Mouse (Mus musculus): Measurements from ENCODE around the gene Rpp14. TPM values are rescaled to one million over a fixed set of nuclear protein-coding genes. Genes with fewer than 3 reads are reported as not detected.
"Not testable (repeated sequence)": the region's sequence is repeated elsewhere in the genome, so short reads cannot be mapped to it uniquely, and the experiment has no call there.

Rpp14 gene
- polyA plus RNA-seq, 1 experiment from 2014 or later = 47.7 TPM

DNA sequence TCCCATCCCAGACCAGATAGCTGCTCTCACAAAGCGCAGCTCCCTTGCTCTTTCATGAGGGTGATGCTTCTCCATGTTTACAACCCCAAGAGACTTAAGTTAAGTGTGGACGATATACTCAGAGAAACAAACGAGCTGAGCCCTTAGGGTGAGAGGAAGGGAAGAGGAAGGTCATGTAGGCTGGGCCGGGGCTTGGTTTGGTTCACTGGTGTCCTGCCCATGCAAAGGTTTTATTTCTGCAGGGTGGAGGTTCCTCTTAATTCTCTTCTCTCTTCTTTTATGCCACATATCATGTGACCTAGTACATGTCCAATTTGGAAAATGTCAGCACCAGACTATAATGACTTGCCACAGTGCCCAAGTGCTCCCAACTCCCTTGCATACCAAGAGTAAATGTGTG lies 35.6 kb downstream of the Rpp14 start:
- 73% methylated on average over 4 of the region's 4 CpGs for WGBS
- no peaks in the 10 kb centered on the region for H3K27me3 ChIP-seq (ENCODE audit: control insufficient read depth, insufficient read depth, low read length)
- no peak overlapping the region for H3K4me3 ChIP-seq (ENCODE audit: low read length)
- H3K36me3 ChIP-seq (ENCODE audit: control insufficient read depth, insufficient read depth) = peaks cover 3% of the 10 kb centered on the region; the same call in 1 of the 2 replicates
- H3K4me2 ChIP-seq (ENCODE audit: low read depth, low read length) = no peak overlapping the region
- no peak for ATAC-seq (replicated peaks; ENCODE audit: extremely low read depth, insufficient read depth, low FRiP score)
- peaks cover 8% of the 10 kb centered on the region; the same call in 1 of the 2 replicates for H3K4me1 ChIP-seq (ENCODE audit: control insufficient read depth, insufficient read depth, low read length)
- H3K9me3 ChIP-seq (replicated peaks; ENCODE audit: control insufficient read depth, low read length) = no peaks in the 10 kb centered on the region
- H3K9ac ChIP-seq (ENCODE audit: low read length) = no peak overlapping the region
- H3K27ac ChIP-seq (ENCODE audit: low read length) = no peak overlapping the region

DNA sequence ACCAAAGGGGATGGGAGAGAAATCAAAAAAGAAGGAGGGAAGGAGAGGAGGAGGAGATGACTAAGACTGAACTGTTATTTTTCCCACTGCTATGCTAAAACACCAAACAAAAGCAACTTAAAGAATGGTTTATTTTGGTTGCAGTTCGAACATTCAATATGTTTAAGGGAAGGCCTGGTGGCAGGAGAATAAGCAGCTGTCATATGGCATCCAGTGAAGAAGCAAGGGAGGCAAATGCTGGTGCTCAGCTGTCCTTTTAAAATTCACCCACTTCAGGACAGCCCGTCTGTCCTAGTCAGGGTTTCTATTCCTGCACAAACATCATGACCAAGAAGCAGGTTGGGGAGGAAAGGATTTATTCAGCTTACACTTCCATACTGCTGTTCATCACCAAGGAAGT lies 37.2 kb downstream of the Rpp14 start:
- H3K4me3 ChIP-seq (ENCODE audit: low read length) = no peak overlapping the region
- no peaks in the 10 kb centered on the region for H3K27me3 ChIP-seq (ENCODE audit: control insufficient read depth, insufficient read depth, low read length)
- no peak for ATAC-seq (replicated peaks; ENCODE audit: extremely low read depth, insufficient read depth, low FRiP score)
- no peak overlapping the region for H3K9ac ChIP-seq (ENCODE audit: low read length)
- WGBS = 86% methylated on average over 2 of the region's 2 CpGs
- H3K4me2 ChIP-seq (ENCODE audit: low read depth, low read length) = no peak overlapping the region
- H3K36me3 ChIP-seq (ENCODE audit: control insufficient read depth, insufficient read depth) = peaks cover 9% of the 10 kb centered on the region; the same call in 1 of the 2 replicates
- no peak overlapping the region for H3K27ac ChIP-seq (ENCODE audit: low read length)
- H3K9me3 ChIP-seq (replicated peaks; ENCODE audit: control insufficient read depth, low read length) = no peaks in the 10 kb centered on the region
- H3K4me1 ChIP-seq (ENCODE audit: control insufficient read depth, insufficient read depth, low read length) = no peaks in the 10 kb centered on the region

DNA sequence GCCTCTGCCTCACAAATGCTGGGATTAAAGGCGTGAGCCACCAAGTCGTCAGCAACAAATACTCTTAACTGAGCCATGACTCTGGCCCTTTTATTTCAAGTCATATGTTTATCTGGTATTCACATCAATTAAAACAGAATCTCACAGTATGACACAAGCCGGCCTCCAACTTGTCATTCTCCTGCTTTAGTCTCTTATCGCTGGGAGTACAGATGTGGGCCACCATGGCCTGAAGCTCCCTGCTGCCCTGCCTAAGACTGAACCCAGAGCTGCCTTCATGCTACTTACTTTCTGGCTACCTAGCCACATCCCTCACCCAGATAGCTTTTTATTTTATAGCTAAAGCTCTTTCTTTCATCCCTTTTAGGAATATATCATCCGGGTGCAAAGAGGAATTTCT lies 39.3 kb downstream of the Rpp14 start:
- Histone ChIP-seq H3K4me3 (ENCODE audit: low read length) (no peak overlapping the region), H3K4me1 (ENCODE audit: control insufficient read depth, insufficient read depth, low read length) (peaks cover 4% of the 10 kb centered on the region; the same call in 1 of the 2 replicates), H3K9ac (ENCODE audit: low read length) (no peak overlapping the region), H3K4me2 (ENCODE audit: low read depth, low read length) (no peak overlapping the region), H3K27ac (ENCODE audit: low read length) (no peak overlapping the region), H3K27me3 (ENCODE audit: control insufficient read depth, insufficient read depth, low read length) (no peaks in the 10 kb centered on the region), H3K36me3 (ENCODE audit: control insufficient read depth, insufficient read depth) (peaks cover 20% of the 10 kb centered on the region), H3K9me3 (replicated peaks; ENCODE audit: control insufficient read depth, low read length) (no peaks in the 10 kb centered on the region)
- ATAC-seq (replicated peaks; ENCODE audit: extremely low read depth, insufficient read depth, low FRiP score) = no peak
- WGBS = 88% methylated on average over 5 of the region's 5 CpGs

DNA sequence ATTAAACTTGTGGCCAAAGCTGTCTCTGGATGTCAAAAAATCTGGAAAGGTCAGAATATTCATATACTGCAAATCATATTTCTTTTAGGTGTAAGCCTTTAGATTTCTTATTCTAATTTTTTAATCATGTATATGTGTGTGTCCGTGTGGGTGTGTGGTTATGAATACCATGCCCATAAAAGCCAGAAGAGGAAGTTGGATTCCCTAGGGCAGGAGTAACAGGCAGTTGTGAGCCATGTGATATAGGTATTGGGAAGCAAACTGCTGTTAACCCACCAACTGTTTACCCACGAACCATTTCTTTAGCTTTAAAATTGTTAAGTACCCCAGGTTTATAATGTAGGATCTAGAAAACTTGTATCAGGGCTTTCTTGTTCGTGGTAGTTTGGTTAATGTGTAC lies 39.7 kb downstream of the Rpp14 start:
- peaks cover 4% of the 10 kb centered on the region; the same call in 1 of the 2 replicates for H3K4me1 ChIP-seq (ENCODE audit: control insufficient read depth, insufficient read depth, low read length)
- no peak overlapping the region for H3K4me3 ChIP-seq (ENCODE audit: low read length)
- H3K27me3 ChIP-seq (ENCODE audit: control insufficient read depth, insufficient read depth, low read length) = no peaks in the 10 kb centered on the region
- no peak overlapping the region for H3K4me2 ChIP-seq (ENCODE audit: low read depth, low read length)
- H3K9me3 ChIP-seq (replicated peaks; ENCODE audit: control insufficient read depth, low read length) = no peaks in the 10 kb centered on the region
- no peak overlapping the region for H3K27ac ChIP-seq (ENCODE audit: low read length)
- H3K9ac ChIP-seq (ENCODE audit: low read length) = no peak overlapping the region
- peaks cover 20% of the 10 kb centered on the region for H3K36me3 ChIP-seq (ENCODE audit: control insufficient read depth, insufficient read depth)
- no peak for ATAC-seq (replicated peaks; ENCODE audit: extremely low read depth, insufficient read depth, low FRiP score)
- WGBS = 74% methylated on average over 3 of the region's 3 CpGs

DNA sequence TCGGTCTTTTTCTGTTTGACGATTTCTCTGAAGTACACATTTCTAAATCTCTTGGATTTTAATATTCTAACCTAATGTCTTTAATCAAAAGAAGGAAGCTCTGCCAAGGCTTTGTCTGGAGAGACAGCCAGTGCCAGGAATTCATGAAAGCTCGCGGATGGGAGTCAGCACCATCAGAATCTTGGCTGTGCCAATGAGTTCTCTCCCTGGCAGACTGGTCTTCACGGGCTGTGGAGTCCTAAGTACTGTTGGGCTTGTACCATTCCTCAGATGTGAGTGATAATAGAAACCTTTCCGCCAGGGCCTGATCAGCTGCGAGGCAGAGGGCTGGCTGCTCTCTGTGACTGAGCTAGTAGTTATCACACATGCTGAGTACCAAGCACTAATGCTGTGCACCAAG lies 43.0 kb downstream of the Rpp14 start:
- no peaks in the 10 kb centered on the region for H3K9me3 ChIP-seq (replicated peaks; ENCODE audit: control insufficient read depth, low read length)
- ATAC-seq (replicated peaks; ENCODE audit: extremely low read depth, insufficient read depth, low FRiP score) = no peak
- H3K4me3 ChIP-seq (ENCODE audit: low read length) = no peak overlapping the region

DNA sequence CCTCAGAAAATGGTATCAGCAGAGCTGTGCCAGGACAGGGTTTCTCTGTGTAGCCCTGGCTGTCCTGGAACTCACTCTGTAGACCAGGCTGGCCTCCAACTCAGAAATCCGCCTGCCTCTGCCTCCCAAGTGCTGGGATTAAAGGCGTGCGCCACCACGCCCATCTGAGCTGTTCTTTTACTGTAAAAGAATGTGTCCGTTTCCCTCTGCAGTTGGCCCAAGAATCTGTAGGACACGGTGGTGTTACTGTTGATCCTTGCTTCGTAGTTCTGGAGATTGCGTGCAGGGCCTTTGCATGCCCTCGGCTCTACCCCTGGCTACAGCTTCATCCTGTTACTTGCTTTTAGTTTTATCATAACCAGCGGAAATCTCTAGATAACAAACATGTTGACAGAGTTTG lies 43.4 kb downstream of the Rpp14 start:
- not testable (repeated sequence) for H3K4me2 ChIP-seq (ENCODE audit: low read depth, low read length); ATAC-seq (replicated peaks; ENCODE audit: extremely low read depth, insufficient read depth, low FRiP score); H3K4me1 ChIP-seq (ENCODE audit: control insufficient read depth, insufficient read depth, low read length); H3K27ac ChIP-seq (ENCODE audit: low read length); H3K9me3 ChIP-seq (replicated peaks; ENCODE audit: control insufficient read depth, low read length); H3K4me3 ChIP-seq (ENCODE audit: low read length); H3K9ac ChIP-seq (ENCODE audit: low read length); H3K27me3 ChIP-seq (ENCODE audit: control insufficient read depth, insufficient read depth, low read length)
- H3K36me3 ChIP-seq (ENCODE audit: control insufficient read depth, insufficient read depth) = peaks cover 20% of the 10 kb centered on the region
- WGBS = 82% methylated on average over 10 of the region's 10 CpGs

More for the DNA sequence above, 43.0 kb downstream of the Rpp14 start:
- Histone ChIP-seq H3K36me3 (ENCODE audit: control insufficient read depth, insufficient read depth) (peaks cover 20% of the 10 kb centered on the region), H3K27me3 (ENCODE audit: control insufficient read depth, insufficient read depth, low read length) (no peaks in the 10 kb centered on the region), H3K4me1 (ENCODE audit: control insufficient read depth, insufficient read depth, low read length) (peaks cover 4% of the 10 kb centered on the region; the same call in 1 of the 2 replicates), H3K9ac (ENCODE audit: low read length) (no peak overlapping the region), H3K4me2 (ENCODE audit: low read depth, low read length) (no peak overlapping the region), H3K27ac (ENCODE audit: low read length) (no peak overlapping the region)
- WGBS = 82% methylated on average over 7 of the region's 7 CpGs

DNA sequence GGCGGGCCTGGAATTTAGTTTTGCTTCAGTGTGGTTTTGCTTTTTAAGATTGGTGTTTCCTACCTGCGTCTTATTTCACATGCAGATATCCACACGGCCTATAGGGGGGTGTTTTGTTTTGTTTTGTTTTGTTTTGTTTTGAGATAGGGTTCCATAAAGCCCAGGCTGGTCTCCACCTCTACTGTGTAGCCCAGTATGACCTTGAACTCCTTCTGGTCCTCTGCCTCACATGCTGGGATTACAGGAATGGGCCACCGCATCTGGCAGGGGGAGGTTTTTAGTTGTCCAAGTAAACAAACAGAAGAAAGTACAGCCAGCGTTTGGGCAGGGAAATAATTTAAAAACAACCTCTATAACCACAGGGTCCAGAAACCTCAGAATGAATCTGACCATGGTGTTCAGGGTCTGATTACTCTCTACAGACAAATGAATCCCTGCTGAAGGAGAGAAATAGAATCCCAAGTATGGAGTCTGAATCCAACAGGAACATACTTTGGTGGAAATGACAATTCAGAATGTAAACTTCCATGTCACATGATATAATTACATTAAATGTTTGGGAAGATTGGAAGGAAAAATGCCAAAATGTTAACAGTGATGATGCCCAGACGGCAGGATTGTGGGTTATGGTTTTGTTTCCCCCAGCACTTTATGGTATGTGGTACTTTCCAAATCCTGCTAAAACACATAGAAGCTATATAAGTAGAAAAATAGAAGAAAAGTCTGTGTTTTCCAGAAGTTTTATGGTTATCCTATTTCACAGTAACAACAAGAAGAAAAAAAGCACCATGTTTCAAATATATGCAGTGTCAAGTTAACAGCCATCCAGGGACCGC lies 44.1 kb downstream of the Rpp14 start:
- no peak overlapping the region for H3K4me3 ChIP-seq (ENCODE audit: low read length)
- H3K36me3 ChIP-seq (ENCODE audit: control insufficient read depth, insufficient read depth) = peaks cover 20% of the 10 kb centered on the region
- H3K4me1 ChIP-seq (ENCODE audit: control insufficient read depth, insufficient read depth, low read length) = peaks cover 4% of the 10 kb centered on the region; the same call in 1 of the 2 replicates
- no peak for ATAC-seq (replicated peaks; ENCODE audit: extremely low read depth, insufficient read depth, low FRiP score)
- no peak overlapping the region for H3K9ac ChIP-seq (ENCODE audit: low read length)
- no peak overlapping the region for H3K27ac ChIP-seq (ENCODE audit: low read length)
- H3K27me3 ChIP-seq (ENCODE audit: control insufficient read depth, insufficient read depth, low read length) = no peaks in the 10 kb centered on the region
- WGBS = 72% methylated on average over 7 of the region's 7 CpGs
- H3K4me2 ChIP-seq (ENCODE audit: low read depth, low read length) = no peak overlapping the region
- H3K9me3 ChIP-seq (replicated peaks; ENCODE audit: control insufficient read depth, low read length) = no peaks in the 10 kb centered on the region

DNA sequence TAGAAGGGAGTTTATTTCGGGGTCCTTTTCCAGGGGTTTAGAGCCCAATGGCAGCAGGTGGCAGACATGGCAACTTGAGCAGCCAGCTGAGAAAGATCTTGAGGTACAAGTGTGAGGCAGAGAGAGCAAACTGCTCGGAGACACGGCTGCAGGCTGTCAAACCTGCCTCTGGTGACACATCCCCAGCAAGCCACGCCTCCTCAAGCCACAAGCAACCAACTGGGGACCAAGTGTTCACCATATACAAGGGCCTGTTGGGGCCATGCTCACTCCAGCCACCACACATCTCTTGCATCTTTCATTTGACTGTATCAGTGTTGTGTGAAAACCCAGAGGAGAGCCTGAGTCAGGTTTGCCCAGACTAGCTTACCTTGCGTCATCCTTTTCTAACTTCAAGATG lies 47.8 kb downstream of the Rpp14 start:
- Histone ChIP-seq H3K4me3 (ENCODE audit: low read length) (no peak overlapping the region), H3K9ac (ENCODE audit: low read length) (no peak overlapping the region), H3K27ac (ENCODE audit: low read length) (no peak overlapping the region), H3K36me3 (ENCODE audit: control insufficient read depth, insufficient read depth) (peaks cover 11% of the 10 kb centered on the region), H3K9me3 (replicated peaks; ENCODE audit: control insufficient read depth, low read length) (no peaks in the 10 kb centered on the region), H3K4me1 (ENCODE audit: control insufficient read depth, insufficient read depth, low read length) (peaks cover 4% of the 10 kb centered on the region; the same call in 1 of the 2 replicates), H3K4me2 (ENCODE audit: low read depth, low read length) (no peak overlapping the region), H3K27me3 (ENCODE audit: control insufficient read depth, insufficient read depth, low read length) (no peaks in the 10 kb centered on the region)
- 55% methylated on average over 5 of the region's 5 CpGs for WGBS
- ATAC-seq (replicated peaks; ENCODE audit: extremely low read depth, insufficient read depth, low FRiP score) = no peak

DNA sequence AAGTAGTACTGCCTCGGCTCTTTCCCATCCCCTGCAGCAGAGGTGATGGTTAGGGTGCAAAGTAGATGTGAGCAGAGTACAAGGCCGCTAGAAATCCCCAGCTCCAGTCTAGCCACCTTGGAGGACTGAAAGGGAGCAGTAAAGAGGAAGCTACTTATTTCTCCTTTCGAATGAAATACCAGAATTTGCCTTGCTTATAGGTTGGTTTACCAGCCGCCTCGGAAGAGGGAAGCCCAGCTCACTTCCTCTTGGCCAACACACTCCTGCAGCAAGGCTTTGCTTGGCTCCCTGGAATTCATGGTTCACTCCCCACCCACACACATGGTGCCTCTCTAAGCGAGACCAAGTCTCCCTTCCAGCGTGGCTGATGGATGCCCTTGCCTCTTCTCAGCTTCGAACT lies 52.6 kb downstream of the Rpp14 start:
- ATAC-seq (replicated peaks; ENCODE audit: extremely low read depth, insufficient read depth, low FRiP score) = no peak
- no peak overlapping the region for H3K27ac ChIP-seq (ENCODE audit: low read length)
- no peak overlapping the region for H3K4me2 ChIP-seq (ENCODE audit: low read depth, low read length)
- peaks cover 3% of the 10 kb centered on the region for H3K36me3 ChIP-seq (ENCODE audit: control insufficient read depth, insufficient read depth)
- no peaks in the 10 kb centered on the region for H3K27me3 ChIP-seq (ENCODE audit: control insufficient read depth, insufficient read depth, low read length)
- H3K4me1 ChIP-seq (ENCODE audit: control insufficient read depth, insufficient read depth, low read length) = peaks cover 12% of the 10 kb centered on the region
- no peaks in the 10 kb centered on the region for H3K9me3 ChIP-seq (replicated peaks; ENCODE audit: control insufficient read depth, low read length)
- WGBS = 72% methylated on average over 8 of the region's 8 CpGs
- no peak overlapping the region for H3K4me3 ChIP-seq (ENCODE audit: low read length)
- H3K9ac ChIP-seq (ENCODE audit: low read length) = no peak overlapping the region
